Mouse (Mus musculus): ENCODE results near the gene Mrpl35.
"Not testable (repeated sequence)": the region's sequence is repeated elsewhere in the genome, so short reads cannot be mapped to it uniquely, and the experiment has no call there.

Gene Mrpl35

GRCm38 (mm10) chr6:71826869-71827268 is at the start of gene Mrpl35:
TSS of gene Mrpl35 (minus strand) at chr6:71826969.
- no peak for DNase-seq

- DNase-seq: no peak
Measured at GRCm38 (mm10) chr6:71871396-71871795, 44.6 kb upstream of the Mrpl35 start.

- no peak for DNase-seq
Measured at GRCm38 (mm10) chr6:71868809-71869208, 42.0 kb upstream of the Mrpl35 start.

- no peak for DNase-seq
Measured at GRCm38 (mm10) chr6:71867751-71868150, 41.0 kb upstream of the Mrpl35 start.

GRCm38 (mm10) chr6:71846906-71847305 is 20.1 kb upstream of the Mrpl35 start:
- DNase-seq: not testable (repeated sequence)

- DNase-seq: no peak
Measured at GRCm38 (mm10) chr6:71840597-71841290, 14.0 kb upstream of the Mrpl35 start.

GRCm38 (mm10) chr6:71839815-71840214 is 13.0 kb upstream of the Mrpl35 start:
- DNase-seq: no peak

GRCm38 (mm10) chr6:71836811-71837210 is 10.0 kb upstream of the Mrpl35 start:
- no peak for DNase-seq

GRCm38 (mm10) chr6:71831581-71831960 is 4.8 kb upstream of the Mrpl35 start:
- peak; percentile 97 for DNase-seq

GRCm38 (mm10) chr6:71830690-71831580 is 4.2 kb upstream of the Mrpl35 start, which contains the start of gene Immt:
TSS of gene Immt (plus strand) at chr6:71831331.
- peak; percentile 98 for DNase-seq

GRCm38 (mm10) chr6:71829768-71830167 is 3.0 kb upstream of the Mrpl35 start:
- no peak for DNase-seq

- DNase-seq: no peak
Measured at GRCm38 (mm10) chr6:71823961-71824360, 2.8 kb downstream of the Mrpl35 start.

GRCm38 (mm10) chr6:71823488-71823887 is 3.3 kb downstream of the Mrpl35 start:
- peak; percentile 89 for DNase-seq

- peak; percentile 44 for DNase-seq
Measured at GRCm38 (mm10) chr6:71823085-71823484, 3.7 kb downstream of the Mrpl35 start.

GRCm38 (mm10) chr6:71819764-71820292 is 6.9 kb downstream of the Mrpl35 start:
- DNase-seq: no peak

- no peak for DNase-seq
Measured at GRCm38 (mm10) chr6:71812820-71813219, 13.9 kb downstream of the Mrpl35 start.

- DNase-seq: no peak
Measured at GRCm38 (mm10) chr6:71809890-71810289, 16.9 kb downstream of the Mrpl35 start.

- DNase-seq: no peak
Measured at GRCm38 (mm10) chr6:71806713-71807112, 20.1 kb downstream of the Mrpl35 start.

- peak; percentile 78 for DNase-seq
Measured at GRCm38 (mm10) chr6:71804061-71804829, 22.5 kb downstream of the Mrpl35 start.

- DNase-seq: no peak
Measured at GRCm38 (mm10) chr6:71803609-71804008, 23.2 kb downstream of the Mrpl35 start.

- peak; percentile 32 for DNase-seq
Measured at GRCm38 (mm10) chr6:71801714-71802094, 25.1 kb downstream of the Mrpl35 start.

GRCm38 (mm10) chr6:71801011-71801713 is 25.6 kb downstream of the Mrpl35 start:
- peak; percentile 66 for DNase-seq

Measured in liver (tissue).